Mouse (Mus musculus): ENCODE data around the gene Fhit. TPM values are rescaled to one million over a fixed set of nuclear protein-coding genes. Genes with fewer than 3 reads are reported as not detected.

Gene Fhit
- polyA plus RNA-seq, 1 experiment from 2014 or later: 1.9 TPM

- no peak overlapping the region for H3K4me3 ChIP-seq (ENCODE audit: low read depth, low read length)
- no peaks in the 10 kb centered on the region for H3K4me1 ChIP-seq (ENCODE audit: control insufficient read depth, low read depth, low read length)
- WGBS (ENCODE audit: insufficient replicate concordance): 43% methylated on average over 4 of the region's 4 CpGs
- H3K27ac ChIP-seq (ENCODE audit: low read length): no peak overlapping the region
- no peak overlapping the region for H3K4me2 ChIP-seq (ENCODE audit: low read depth, low read length)
- ATAC-seq (ENCODE audit: low read depth): no peak
- H3K9ac ChIP-seq (ENCODE audit: low read depth, low read length): no peak overlapping the region
- H3K9me3 ChIP-seq (replicated peaks; ENCODE audit: control insufficient read depth, low read length): no peaks in the 10 kb centered on the region
- no peaks in the 10 kb centered on the region for H3K27me3 ChIP-seq (ENCODE audit: control insufficient read depth, insufficient read depth, low read depth, low read length)
- no peaks in the 10 kb centered on the region for H3K36me3 ChIP-seq (ENCODE audit: control insufficient read depth, insufficient read depth)
These were observed 481.8 kb downstream of the Fhit start for GRCm38 (mm10) chr14:10680041-10680440.

GRCm38 (mm10) chr14:10679638-10680037, 482.2 kb downstream of the Fhit start:
- H3K36me3 ChIP-seq (ENCODE audit: control insufficient read depth, insufficient read depth): no peaks in the 10 kb centered on the region
- no peak for ATAC-seq (ENCODE audit: low read depth)
- H3K4me1 ChIP-seq (ENCODE audit: control insufficient read depth, low read depth, low read length): no peaks in the 10 kb centered on the region

GRCm38 (mm10) chr14:10677627-10678026, 484.2 kb downstream of the Fhit start:
- no peak for ATAC-seq (ENCODE audit: low read depth)
- H3K36me3 ChIP-seq (ENCODE audit: control insufficient read depth, insufficient read depth): no peaks in the 10 kb centered on the region
- no peaks in the 10 kb centered on the region for H3K27me3 ChIP-seq (ENCODE audit: control insufficient read depth, insufficient read depth, low read depth, low read length)
- H3K4me2 ChIP-seq (ENCODE audit: low read depth, low read length): no peak overlapping the region
- WGBS (ENCODE audit: insufficient replicate concordance): 36% methylated on average over 2 of the region's 2 CpGs
- no peaks in the 10 kb centered on the region for H3K9me3 ChIP-seq (replicated peaks; ENCODE audit: control insufficient read depth, low read length)
- no peak overlapping the region for H3K27ac ChIP-seq (ENCODE audit: low read length)
- H3K4me1 ChIP-seq (ENCODE audit: control insufficient read depth, low read depth, low read length): no peaks in the 10 kb centered on the region
- no peak overlapping the region for H3K4me3 ChIP-seq (ENCODE audit: low read depth, low read length)
- H3K9ac ChIP-seq (ENCODE audit: low read depth, low read length): no peak overlapping the region

More at GRCm38 (mm10) chr14:10679638-10680037, 482.2 kb downstream of the Fhit start:
- H3K9ac ChIP-seq (ENCODE audit: low read depth, low read length): no peak overlapping the region
- no peak overlapping the region for H3K4me2 ChIP-seq (ENCODE audit: low read depth, low read length)
- no peaks in the 10 kb centered on the region for H3K27me3 ChIP-seq (ENCODE audit: control insufficient read depth, insufficient read depth, low read depth, low read length)
- H3K4me3 ChIP-seq (ENCODE audit: low read depth, low read length): no peak overlapping the region
- no peaks in the 10 kb centered on the region for H3K9me3 ChIP-seq (replicated peaks; ENCODE audit: control insufficient read depth, low read length)
- no peak overlapping the region for H3K27ac ChIP-seq (ENCODE audit: low read length)

- 58% methylated on average over 4 of the region's 4 CpGs for WGBS (ENCODE audit: insufficient replicate concordance)
- Histone ChIP-seq H3K4me1 (ENCODE audit: control insufficient read depth, low read depth, low read length) (no peaks in the 10 kb centered on the region), H3K27me3 (ENCODE audit: control insufficient read depth, insufficient read depth, low read depth, low read length) (no peaks in the 10 kb centered on the region), H3K9ac (ENCODE audit: low read depth, low read length) (no peak overlapping the region), H3K9me3 (replicated peaks; ENCODE audit: control insufficient read depth, low read length) (no peaks in the 10 kb centered on the region), H3K36me3 (ENCODE audit: control insufficient read depth, insufficient read depth) (no peaks in the 10 kb centered on the region), H3K27ac (ENCODE audit: low read length) (no peak overlapping the region), H3K4me2 (ENCODE audit: low read depth, low read length) (no peak overlapping the region), H3K4me3 (ENCODE audit: low read depth, low read length) (no peak overlapping the region)
- ATAC-seq (ENCODE audit: low read depth): no peak
These were observed 501.6 kb downstream of the Fhit start for GRCm38 (mm10) chr14:10660247-10660646.

- WGBS (ENCODE audit: insufficient replicate concordance): 72% methylated on average over 2 of the region's 2 CpGs
These were observed 502.5 kb downstream of the Fhit start for GRCm38 (mm10) chr14:10659326-10659725.

GRCm38 (mm10) chr14:10658219-10658618, 503.6 kb downstream of the Fhit start:
- Histone ChIP-seq H3K9ac (ENCODE audit: low read depth, low read length) (no peak overlapping the region), H3K4me2 (ENCODE audit: low read depth, low read length) (no peak overlapping the region), H3K4me1 (ENCODE audit: control insufficient read depth, low read depth, low read length) (no peaks in the 10 kb centered on the region), H3K27me3 (ENCODE audit: control insufficient read depth, insufficient read depth, low read depth, low read length) (no peaks in the 10 kb centered on the region), H3K4me3 (ENCODE audit: low read depth, low read length) (no peak overlapping the region), H3K36me3 (ENCODE audit: control insufficient read depth, insufficient read depth) (no peaks in the 10 kb centered on the region), H3K27ac (ENCODE audit: low read length) (no peak overlapping the region), H3K9me3 (replicated peaks; ENCODE audit: control insufficient read depth, low read length) (no peaks in the 10 kb centered on the region)
- WGBS (ENCODE audit: insufficient replicate concordance): 69% methylated on average over 1 of the region's 1 CpGs
- no peak for ATAC-seq (ENCODE audit: low read depth)

More at GRCm38 (mm10) chr14:10659326-10659725, 502.5 kb downstream of the Fhit start:
- Histone ChIP-seq H3K4me2 (ENCODE audit: low read depth, low read length) (no peak overlapping the region), H3K27me3 (ENCODE audit: control insufficient read depth, insufficient read depth, low read depth, low read length) (no peaks in the 10 kb centered on the region), H3K27ac (ENCODE audit: low read length) (no peak overlapping the region), H3K4me3 (ENCODE audit: low read depth, low read length) (no peak overlapping the region), H3K4me1 (ENCODE audit: control insufficient read depth, low read depth, low read length) (no peaks in the 10 kb centered on the region), H3K36me3 (ENCODE audit: control insufficient read depth, insufficient read depth) (no peaks in the 10 kb centered on the region), H3K9ac (ENCODE audit: low read depth, low read length) (no peak overlapping the region), H3K9me3 (replicated peaks; ENCODE audit: control insufficient read depth, low read length) (no peaks in the 10 kb centered on the region)
- no peak for ATAC-seq (ENCODE audit: low read depth)

GRCm38 (mm10) chr14:10657364-10657763, 504.5 kb downstream of the Fhit start:
- Histone ChIP-seq H3K4me1 (ENCODE audit: control insufficient read depth, low read depth, low read length) (no peaks in the 10 kb centered on the region), H3K9ac (ENCODE audit: low read depth, low read length) (no peak overlapping the region), H3K4me2 (ENCODE audit: low read depth, low read length) (no peak overlapping the region), H3K27ac (ENCODE audit: low read length) (no peak overlapping the region), H3K36me3 (ENCODE audit: control insufficient read depth, insufficient read depth) (no peaks in the 10 kb centered on the region), H3K9me3 (replicated peaks; ENCODE audit: control insufficient read depth, low read length) (no peaks in the 10 kb centered on the region), H3K27me3 (ENCODE audit: control insufficient read depth, insufficient read depth, low read depth, low read length) (no peaks in the 10 kb centered on the region), H3K4me3 (ENCODE audit: low read depth, low read length) (no peak overlapping the region)
- no peak for ATAC-seq (ENCODE audit: low read depth)
- WGBS (ENCODE audit: insufficient replicate concordance): 61% methylated on average over 3 of the region's 3 CpGs

- WGBS (ENCODE audit: insufficient replicate concordance): 43% methylated on average over 3 of the region's 3 CpGs
- ATAC-seq (ENCODE audit: low read depth): no peak
These were observed 506.0 kb downstream of the Fhit start for GRCm38 (mm10) chr14:10655842-10656241.

GRCm38 (mm10) chr14:10647832-10648231, 514.0 kb downstream of the Fhit start:
- Histone ChIP-seq H3K4me3 (ENCODE audit: low read depth, low read length) (no peak overlapping the region), H3K4me1 (ENCODE audit: control insufficient read depth, low read depth, low read length) (no peaks in the 10 kb centered on the region), H3K4me2 (ENCODE audit: low read depth, low read length) (no peak overlapping the region), H3K27me3 (ENCODE audit: control insufficient read depth, insufficient read depth, low read depth, low read length) (no peaks in the 10 kb centered on the region), H3K9ac (ENCODE audit: low read depth, low read length) (no peak overlapping the region), H3K27ac (ENCODE audit: low read length) (no peak overlapping the region), H3K36me3 (ENCODE audit: control insufficient read depth, insufficient read depth) (no peaks in the 10 kb centered on the region), H3K9me3 (replicated peaks; ENCODE audit: control insufficient read depth, low read length) (no peaks in the 10 kb centered on the region)
- no peak for ATAC-seq (ENCODE audit: low read depth)

More at GRCm38 (mm10) chr14:10655842-10656241, 506.0 kb downstream of the Fhit start:
- H3K9me3 ChIP-seq (replicated peaks; ENCODE audit: control insufficient read depth, low read length): no peaks in the 10 kb centered on the region
- H3K4me2 ChIP-seq (ENCODE audit: low read depth, low read length): no peak overlapping the region
- no peaks in the 10 kb centered on the region for H3K36me3 ChIP-seq (ENCODE audit: control insufficient read depth, insufficient read depth)
- no peak overlapping the region for H3K27ac ChIP-seq (ENCODE audit: low read length)
- no peak overlapping the region for H3K4me3 ChIP-seq (ENCODE audit: low read depth, low read length)
- H3K4me1 ChIP-seq (ENCODE audit: control insufficient read depth, low read depth, low read length): no peaks in the 10 kb centered on the region
- no peak overlapping the region for H3K9ac ChIP-seq (ENCODE audit: low read depth, low read length)
- H3K27me3 ChIP-seq (ENCODE audit: control insufficient read depth, insufficient read depth, low read depth, low read length): no peaks in the 10 kb centered on the region

GRCm38 (mm10) chr14:10631783-10632182, 530.1 kb downstream of the Fhit start:
- Histone ChIP-seq H3K9me3 (replicated peaks; ENCODE audit: control insufficient read depth, low read length) (no peaks in the 10 kb centered on the region), H3K36me3 (ENCODE audit: control insufficient read depth, insufficient read depth) (no peaks in the 10 kb centered on the region), H3K9ac (ENCODE audit: low read depth, low read length) (no peak overlapping the region), H3K4me1 (ENCODE audit: control insufficient read depth, low read depth, low read length) (no peaks in the 10 kb centered on the region), H3K4me3 (ENCODE audit: low read depth, low read length) (no peak overlapping the region), H3K27me3 (ENCODE audit: control insufficient read depth, insufficient read depth, low read depth, low read length) (no peaks in the 10 kb centered on the region), H3K4me2 (ENCODE audit: low read depth, low read length) (no peak overlapping the region), H3K27ac (ENCODE audit: low read length) (no peak overlapping the region)
- 50% methylated on average over 3 of the region's 3 CpGs for WGBS (ENCODE audit: insufficient replicate concordance)
- no peak for ATAC-seq (ENCODE audit: low read depth)
